ENCODE assay signal across 29 mouse cellular contexts in genomic region chr11:120497436-120497835, GRCm38 (mm10). TPM values are rescaled to one million over a fixed set of nuclear protein-coding genes. Genes with fewer than 3 reads are reported as not detected.
A peak's percentile ranks its signal among the peaks of the same experiment; 100 is the strongest.
DNase-seq lines count a peak whose midpoint lies in the region; TF ChIP-seq lines count a peak whose summit lies in the region.
"Had no signal": no experiment of that assay in that cellular context is flagged by ENCODE, and none has a peak within 500 bp of the region (broad histone marks: within the 10 kb centered on the region; RNA-seq: fewer than 3 reads in every experiment).

No protein-coding gene starts in this region.

- no peaks in the 10 kb centered on the region; the same call in 1 of the 2 replicates for H3K79me2 ChIP-seq in liver, adult 2 months (ENCODE audit: control insufficient read depth, insufficient read depth, low read length)

- H3K4me1 ChIP-seq in liver, adult 2 months (ENCODE audit: control insufficient read depth, insufficient read depth, low read length): peaks cover 34% of the 10 kb centered on the region

- no peak for TF ChIP-seq CTCF in liver, adult 2 months (IDR thresholded peaks at IDR 0.05; ENCODE audit: low read depth, low read length)

- peaks cover 20% of the 10 kb centered on the region for H3K36me3 ChIP-seq in liver, adult 2 months (ENCODE audit: control insufficient read depth, insufficient read depth, low read length)

- H3K27me3 ChIP-seq in liver, adult 2 months (ENCODE audit: control insufficient read depth, insufficient read depth, low read length): no peaks in the 10 kb centered on the region
- H3K27me3 ChIP-seq: embryonic facial prominence, embryonic 12.5 days; forebrain, embryonic 15.5 days; heart, embryonic 13.5 days; limb, embryonic 15.5 days; stomach, embryonic 15.5 days had no signal

- peak; percentile 78 for DNase-seq in liver, adult 2 months (ENCODE audit: extremely low read depth, low read depth, low spot score)
- DNase-seq in liver: no peak
- DNase-seq in adrenal gland, adult 18-20 months (ENCODE audit: low spot score in 2 of 2): peak; percentile 63 to 67
- peak; percentile 80 for DNase-seq in adrenal gland, postnatal 25 days
- DNase-seq in retina, postnatal 1 day: no peak
- DNase-seq in heart, postnatal 4 days: no peak
- DNase-seq in Muller cell, postnatal 12 days (ENCODE audit: inconsistent ontology term): no peak
- DNase-seq: cerebellum, adult 11 months; cerebellum, adult 9-10 months; cerebellum, postnatal 36 days; heart, postnatal 14 days; kidney, adult 8-10 months; kidney, postnatal 10 days; layer of hippocampus, postnatal 36 days; lung, embryonic 14.5 days; lung, postnatal 14 days; midbrain, embryonic 14.5 days; right cerebral cortex, postnatal 14 days; thymus, adult 18-20 months; thymus, postnatal 25 days had no signal

- WGBS in liver, adult 2 months: 78% methylated on average over 3 of the region's 3 CpGs

- H3K9ac ChIP-seq in liver, adult 2 months (ENCODE audit: low read depth, low read length): no peak overlapping the region
- H3K9ac ChIP-seq: embryonic facial prominence, embryonic 12.5 days; forebrain, embryonic 15.5 days; heart, embryonic 13.5 days; limb, embryonic 15.5 days; liver, embryonic 15.5 days; lung, embryonic 14.5 days; stomach, embryonic 15.5 days had no signal

- H3K4me3 ChIP-seq in liver, adult 2 months (ENCODE audit: insufficient read depth, low read depth, low read length): no peak overlapping the region
- H3K4me3 ChIP-seq: embryonic facial prominence, embryonic 12.5 days; forebrain, embryonic 15.5 days; heart, embryonic 13.5 days; limb, embryonic 15.5 days; liver, embryonic 15.5 days; stomach, embryonic 15.5 days had no signal

- TF ChIP-seq POLR2A in liver, adult 2 months (IDR thresholded peaks at IDR 0.05; ENCODE audit: extremely low read depth, insufficient read depth, low read length): no peak

- no peak overlapping the region; the same call in 1 of the 2 replicates for H3K27ac ChIP-seq in liver, adult 2 months (replicated peaks; ENCODE audit: insufficient read depth, low read depth, low read length)
- H3K27ac ChIP-seq: embryonic facial prominence, embryonic 12.5 days; forebrain, embryonic 15.5 days; heart, embryonic 13.5 days; limb, embryonic 10.5 days; limb, embryonic 15.5 days; liver, embryonic 15.5 days; stomach, embryonic 15.5 days had no signal

RNA-seq across cellular contexts. Expression of gene Slc25a10, which starts 5.8 kb away (rescaled TPM):
- total RNA-seq in liver, adult 2 months (2014; rRNA removed): 121 and 135 TPM in 2 replicates
- polyA plus RNA-seq in liver, adult 2 months (2012; rRNA removed): 445 and 478 TPM in 2 replicates
- total RNA-seq in adrenal gland, adult 18-20 months (2021): 100 to 1,000 TPM in 1 of 2 experiments, 10 to 100 TPM in 1; 97.2 to 106 TPM
- 102 and 151 TPM in 2 replicates for total RNA-seq in adrenal gland, postnatal 25 days (2021)
- total RNA-seq in heart, postnatal 4 days (2021): 10 to 100 TPM; 43.7 to 45.7 TPM

RNA-seq across cellular contexts. Expression of gene Mrpl12, which starts 13.0 kb away (rescaled TPM):
- total RNA-seq in liver, adult 2 months (2014; rRNA removed): 43.6 and 46.6 TPM in 2 replicates
- polyA plus RNA-seq in liver, adult 2 months (2012; rRNA removed): 221 and 232 TPM in 2 replicates
- 100 to 1,000 TPM; 104 to 140 TPM for total RNA-seq in adrenal gland, adult 18-20 months (2021)
- total RNA-seq in adrenal gland, postnatal 25 days (2021): 96.3 and 104 TPM in 2 replicates
- 100 to 1,000 TPM; 229 to 250 TPM for total RNA-seq in heart, postnatal 4 days (2021)

RNA-seq across cellular contexts. Expression of gene Arl16, which starts 30.0 kb away (rescaled TPM):
- total RNA-seq in liver, adult 2 months (2014; rRNA removed): 9.5 and 9.6 TPM in 2 replicates
- polyA plus RNA-seq in liver, adult 2 months (2012; rRNA removed): 12.2 and 14.8 TPM in 2 replicates
- total RNA-seq in adrenal gland, adult 18-20 months (2021): 10 to 100 TPM; 21.5 to 22.3 TPM
- total RNA-seq in adrenal gland, postnatal 25 days (2021): 22.6 and 22.8 TPM in 2 replicates
- 10 to 100 TPM; 13.7 to 17.0 TPM for total RNA-seq in heart, postnatal 4 days (2021)

RNA-seq across cellular contexts. Expression of gene Gcgr, which starts 33.1 kb away (rescaled TPM):
- 135 and 143 TPM in 2 replicates for total RNA-seq in liver, adult 2 months (2014; rRNA removed)
- 542 and 561 TPM in 2 replicates for polyA plus RNA-seq in liver, adult 2 months (2012; rRNA removed)
- total RNA-seq in adrenal gland, adult 18-20 months (2021): 1 to 10 TPM in 1 of 2 experiments, under 1 TPM in 1; 0.96 to 3.0 TPM
- total RNA-seq in adrenal gland, postnatal 25 days (2021): 1.0 and 3.5 TPM in 2 replicates
- 1 to 10 TPM; 1.7 to 1.8 TPM for total RNA-seq in heart, postnatal 4 days (2021)
- total RNA-seq: MEL; monocyte, adult 5-6 weeks had no signal

RNA-seq across cellular contexts. Expression of gene Ccdc137, which starts 39.5 kb away (rescaled TPM):
- 4.6 and 5.7 TPM in 2 replicates for total RNA-seq in liver, adult 2 months (2014; rRNA removed)
- polyA plus RNA-seq in liver, adult 2 months (2012; rRNA removed): 5.8 and 8.7 TPM in 2 replicates
- 10 to 100 TPM; 36.0 to 37.3 TPM for total RNA-seq in adrenal gland, adult 18-20 months (2021)
- total RNA-seq in adrenal gland, postnatal 25 days (2021): 24.2 and 27.6 TPM in 2 replicates
- 10 to 100 TPM in 1 of 2 experiments, 1 to 10 TPM in 1; 8.7 to 10.3 TPM for total RNA-seq in heart, postnatal 4 days (2021)

Comparison
In these comparisons a context has a peak if more than half of its experiments do, and no peak if none do; other contexts are left out.
1. DNase-seq: peak in liver, adult 2 months (single experiment), adrenal gland, adult 18-20 months (2 of 2) and adrenal gland, postnatal 25 days (single experiment); none in liver (single experiment), retina, postnatal 1 day (single experiment), heart, postnatal 4 days (single experiment) and Muller cell, postnatal 12 days (single experiment).